Mouse (Mus musculus) heart, embryonic 14.5 days (tissue): ENCODE measurements around the gene Rab43. TPM values are rescaled to one million over a fixed set of nuclear protein-coding genes. Genes with fewer than 3 reads are reported as not detected.

ENCODE experiments used
- ATAC-seq: fragments of 200-750 bp; cut with Nextera tagmentation; 2 replicates; pipeline ENCODE4 v1.8.0; 2017; ENCODE audit warnings: low read depth, moderate TSS enrichment; ENCODE audit not compliant: insufficient number of reproducible peaks, insufficient read depth, low FRiP score
- H3K27ac ChIP-seq, 2 experiments: fragments of 200-500 bp in 1 of 2; fragments of 300-500 bp in 1 of 2; sonication (generic) in 1 of 2; replicated peaks in 1 of 2; 2 replicates each; pipeline ENCODE4 v1.5.1; 2012 to 2014; ENCODE audit warnings: low read depth in 2 of 2, low read length in 2 of 2, control low read depth in 1 of 2, mild to moderate bottlenecking in 1 of 2, mixed read lengths in 1 of 2; ENCODE audit not compliant: control insufficient read depth in 1 of 2, insufficient read depth in 1 of 2
- H3K27me3 ChIP-seq: fragments of 300-500 bp; sonication (generic); 2 replicates; pipeline ENCODE4 v1.6.1; 2014; ENCODE audit warnings: mild to moderate bottlenecking, low read length, control low read depth; ENCODE audit not compliant: control insufficient read depth, insufficient read depth
- H3K36me3 ChIP-seq: fragments of 300-500 bp; sonication (generic); 2 replicates; pipeline ENCODE4 v1.6.1; 2014; ENCODE audit warnings: mild to moderate bottlenecking, control low read depth, low read length, mixed read lengths; ENCODE audit not compliant: control insufficient read depth, insufficient read depth
- H3K4me1 ChIP-seq, 2 experiments: fragments of 200-500 bp in 1 of 2; fragments of 300-500 bp in 1 of 2; sonication (generic) in 1 of 2; 2 replicates each; pipeline ENCODE4 v1.6.1; 2012 to 2014; ENCODE audit warnings: low read length in 2 of 2, control low read depth in 1 of 2, mixed read lengths in 1 of 2; ENCODE audit not compliant: control insufficient read depth in 2 of 2, insufficient read depth in 2 of 2
- H3K4me2 ChIP-seq: fragments of 300-500 bp; sonication (generic); 2 replicates; pipeline ENCODE4 v1.6.1; 2014; ENCODE audit warnings: mild to moderate bottlenecking, low read length
- H3K4me3 ChIP-seq, 2 experiments: fragments of 200-500 bp in 1 of 2; fragments of 300-500 bp in 1 of 2; sonication (generic) in 1 of 2; 2 replicates each; pipeline ENCODE4 v1.5.1; 2012 to 2014; ENCODE audit warnings: low read length in 2 of 2, mild to moderate bottlenecking in 2 of 2, control low read depth in 1 of 2, low read depth in 1 of 2, moderate library complexity in 1 of 2; ENCODE audit not compliant: control insufficient read depth in 1 of 2, insufficient read depth in 1 of 2
- H3K9ac ChIP-seq: fragments of 300-500 bp; sonication (generic); 2 replicates; pipeline ENCODE4 v1.6.1; 2014; ENCODE audit warnings: mild to moderate bottlenecking, low read length
- H3K9me3 ChIP-seq: fragments of 300-500 bp; sonication (generic); 2 replicates; pipeline ENCODE4 v1.6.1; 2016; ENCODE audit warnings: low read length, control low read depth; ENCODE audit not compliant: control insufficient read depth
- WGBS: fragments of 180-500 bp; shearing (Covaris S2); extraction: QIAGEN DNeasy Blood & Tissue Kit; methylation state at CpG from one replicate; pipeline ENCODE4 v1.1.7; 2014; 5-methylcytosine and 5-hydroxymethylcytosine counted together
- polyA plus RNA-seq: library from polyadenylated mRNA; unstranded; fragments of >200 nt; fragmentation: Nextera tagmentation; extraction: Ambion mirVana; gene quantifications from 2 replicates; pipeline ENCODE4 v1.2.1, GENCODE M21; 2014

The Rab43 gene
- polyA plus RNA-seq, 1 experiment from 2014 or later, result 8.0 TPM

DNA sequence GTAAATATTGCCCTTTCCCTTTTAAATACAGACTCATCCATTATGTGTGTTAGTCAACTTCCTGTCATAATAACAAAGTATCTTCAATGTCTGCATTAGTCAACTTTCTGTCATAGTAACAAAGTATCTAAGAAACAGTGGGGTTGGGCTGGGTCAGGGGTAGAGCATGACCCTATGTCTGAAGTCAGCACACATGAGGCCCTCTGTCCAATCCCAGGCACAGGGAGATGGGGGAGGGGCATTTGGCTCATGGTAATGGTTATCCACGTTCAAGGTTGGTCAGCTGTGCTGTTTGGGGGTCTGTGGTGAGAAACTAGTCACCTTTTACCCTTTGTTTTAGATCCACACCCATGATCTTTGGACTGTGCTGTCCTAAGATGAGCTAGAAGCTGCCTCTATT, 66.7 kb downstream of the Rab43 start:
- Histone ChIP-seq H3K36me3 (no peaks in the 10 kb centered on the region), H3K4me2 (no peak overlapping the region), H3K27ac (no peak overlapping the region), H3K9ac (no peak overlapping the region), H3K4me3 (no peak overlapping the region), H3K4me1 (peaks cover 3 to 9% of the 10 kb centered on the region in 2 experiments; a peak in 2 of 4 replicates), H3K27me3 (no peaks in the 10 kb centered on the region), H3K9me3 (no peaks in the 10 kb centered on the region)
- 39% methylated on average over 1 of the region's 1 CpGs for WGBS
- no peak for ATAC-seq

- Histone ChIP-seq H3K4me2 (no peak overlapping the region), H3K9me3 (no peaks in the 10 kb centered on the region), H3K9ac (no peak overlapping the region), H3K36me3 (no peaks in the 10 kb centered on the region), H3K4me1 (peaks cover 9 to 11% of the 10 kb centered on the region in 2 experiments; a peak in 3 of 4 replicates), H3K27ac (no peak overlapping the region), H3K27me3 (no peaks in the 10 kb centered on the region), H3K4me3 (no peak overlapping the region)
- no peak for ATAC-seq
- 64% methylated on average over 3 of the region's 3 CpGs for WGBS
Observed at GRCm38 (mm10) chr6:87744632-87745031, 67.3 kb downstream of the Rab43 start.

DNA sequence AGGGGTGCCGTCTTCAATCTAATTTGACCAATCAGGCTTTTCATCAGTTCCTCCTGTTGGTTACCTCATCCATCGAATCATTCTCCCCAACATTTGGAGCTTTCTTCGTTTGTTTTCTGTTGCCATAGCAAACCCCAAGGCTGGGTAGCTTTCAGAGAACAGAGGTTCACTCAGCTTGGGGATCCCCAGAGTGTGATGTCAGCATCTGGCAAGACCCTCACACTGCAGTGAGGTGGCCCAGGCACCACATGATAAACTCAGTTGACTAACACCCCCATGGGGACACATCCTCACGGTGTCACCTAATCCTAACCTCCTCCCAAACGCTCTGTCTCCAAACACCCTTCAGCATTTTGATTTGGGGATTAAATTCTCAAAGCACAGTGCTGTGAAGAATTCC, 68.7 kb downstream of the Rab43 start:
- Histone ChIP-seq H3K4me1 (peaks cover 6 to 9% of the 10 kb centered on the region in 2 experiments; a peak in 3 of 4 replicates), H3K4me2 (no peak overlapping the region), H3K4me3 (no peak overlapping the region), H3K27ac (no peak overlapping the region), H3K36me3 (no peaks in the 10 kb centered on the region), H3K9me3 (no peaks in the 10 kb centered on the region), H3K9ac (no peak overlapping the region), H3K27me3 (no peaks in the 10 kb centered on the region)
- 70% methylated on average over 5 of the region's 5 CpGs for WGBS
- ATAC-seq, result no peak

DNA sequence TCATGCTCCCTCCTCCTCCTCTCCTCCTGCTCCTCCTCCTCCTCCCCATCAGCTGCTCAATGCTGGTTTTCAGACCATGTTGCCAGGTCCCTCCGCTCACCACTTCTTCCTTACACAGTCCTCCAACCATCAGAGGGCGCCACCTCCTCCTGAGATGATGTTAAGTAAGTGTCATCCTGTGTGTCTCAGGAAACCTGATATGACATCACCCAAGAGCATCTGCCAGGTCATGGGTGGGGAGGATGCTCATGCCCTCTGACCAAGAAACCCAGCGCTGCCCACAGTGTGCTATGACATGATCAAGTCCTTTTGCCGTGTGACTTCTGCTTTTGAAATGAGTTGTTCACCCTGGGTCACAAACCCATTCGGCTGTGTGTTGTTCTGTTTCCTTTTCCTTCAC, 69.2 kb downstream of the Rab43 start:
- Histone ChIP-seq H3K36me3 (no peaks in the 10 kb centered on the region), H3K4me1 (peaks cover 6 to 9% of the 10 kb centered on the region in 2 experiments; a peak in 3 of 4 replicates), H3K9ac (no peak overlapping the region), H3K4me3 (no peak overlapping the region), H3K4me2 (no peak overlapping the region), H3K27me3 (no peaks in the 10 kb centered on the region), H3K27ac (no peak overlapping the region), H3K9me3 (no peaks in the 10 kb centered on the region)
- 87% methylated on average over 5 of the region's 5 CpGs for WGBS
- no peak for ATAC-seq

DNA sequence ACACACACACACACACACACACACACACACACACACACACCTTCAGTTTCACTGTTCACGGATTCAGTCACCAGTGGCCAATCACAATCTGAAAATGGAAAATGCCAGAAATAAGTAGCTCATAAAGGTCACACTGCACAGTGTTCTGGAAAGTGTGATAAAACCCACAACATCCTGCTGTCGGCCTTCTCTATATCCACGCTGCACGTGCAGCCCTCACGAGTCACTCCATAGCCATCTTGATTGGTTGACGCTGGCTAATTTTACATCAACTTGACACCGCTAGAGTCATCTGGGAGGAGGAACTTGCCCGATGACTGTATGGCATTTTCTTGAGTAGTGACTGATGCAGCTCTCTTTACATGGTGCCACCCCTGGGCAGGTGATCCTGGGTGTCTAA, 70.0 kb downstream of the Rab43 start:
- no peak for ATAC-seq
- peaks cover 6 to 9% of the 10 kb centered on the region in 2 experiments; a peak in 3 of 4 replicates for H3K4me1 ChIP-seq
- no peaks in the 10 kb centered on the region for H3K27me3 ChIP-seq
- no peak overlapping the region for H3K4me2 ChIP-seq
- H3K4me3 ChIP-seq, result no peak overlapping the region
- H3K9ac ChIP-seq, result no peak overlapping the region
- no peaks in the 10 kb centered on the region for H3K9me3 ChIP-seq
- H3K27ac ChIP-seq, result no peak overlapping the region
- 68% methylated on average over 8 of the region's 8 CpGs for WGBS
- H3K36me3 ChIP-seq, result no peaks in the 10 kb centered on the region

GRCm38 (mm10) chr6:87740496-87740895, 71.5 kb downstream of the Rab43 start:
- no peak overlapping the region for H3K9ac ChIP-seq
- ATAC-seq, result no peak
- no peak overlapping the region for H3K27ac ChIP-seq
- peaks cover 4% of the 10 kb centered on the region; the same call in 1 of the 2 replicates for H3K27me3 ChIP-seq
- no peaks in the 10 kb centered on the region for H3K36me3 ChIP-seq
- H3K4me3 ChIP-seq, result no peak overlapping the region
- peaks cover 6 to 9% of the 10 kb centered on the region in 2 experiments; a peak in 3 of 4 replicates for H3K4me1 ChIP-seq
- no peaks in the 10 kb centered on the region for H3K9me3 ChIP-seq
- H3K4me2 ChIP-seq, result no peak overlapping the region

DNA sequence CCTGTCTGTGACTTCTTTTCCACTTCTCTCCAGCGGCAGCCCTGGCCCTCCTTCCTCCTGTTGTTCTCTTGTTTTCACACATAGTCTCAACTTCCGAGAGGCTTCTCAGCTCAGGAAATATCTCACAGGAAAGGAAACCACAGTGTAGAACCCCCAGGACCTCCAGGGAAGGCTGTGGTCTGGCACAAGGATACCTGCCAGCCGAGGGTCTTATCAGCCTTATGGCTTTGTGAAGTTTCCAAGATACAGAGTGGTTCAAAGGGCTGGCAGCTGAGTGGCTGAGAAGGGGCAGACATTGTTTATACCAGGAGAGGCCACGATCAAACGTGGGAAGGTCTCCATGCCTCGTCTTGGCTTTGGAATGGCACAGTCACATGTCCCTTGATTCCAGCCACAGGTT, 72.1 kb downstream of the Rab43 start:
- no peak overlapping the region for H3K4me3 ChIP-seq
- H3K4me1 ChIP-seq, result peaks cover 6 to 9% of the 10 kb centered on the region in 2 experiments; a peak in 3 of 4 replicates
- peaks cover 4% of the 10 kb centered on the region for H3K27me3 ChIP-seq
- H3K4me2 ChIP-seq, result no peak overlapping the region
- ATAC-seq, result no peak
- H3K9me3 ChIP-seq, result no peaks in the 10 kb centered on the region
- 15% methylated on average over 6 of the region's 6 CpGs for WGBS
- H3K9ac ChIP-seq, result no peak overlapping the region
- peak overlapping the region; percentile 25 to 58; a peak in 2 of 4 replicates for H3K27ac ChIP-seq
- no peaks in the 10 kb centered on the region for H3K36me3 ChIP-seq
